Mouse (Mus musculus) thymus, adult 2 months (tissue): Measurements from ENCODE around the gene Smarca4. TPM values are rescaled to one million over a fixed set of nuclear protein-coding genes. Genes with fewer than 3 reads are reported as not detected.

Experiments
- DNase-seq: peaks from one replicate; pipeline ENCODE4 v3.0.0; 2021
- H3K27ac ChIP-seq: fragments of 200-500 bp; 2 replicates; pipeline ENCODE4 v1.5.1; 2012; ENCODE audit warnings: low read length, control low read depth; ENCODE audit not compliant: control insufficient read depth, insufficient read depth
- H3K27me3 ChIP-seq: fragments of 200-500 bp; 2 replicates; pipeline ENCODE4 v1.6.1; 2012; ENCODE audit warnings: mild to moderate bottlenecking, low read length, moderate library complexity, mixed read lengths; ENCODE audit not compliant: control insufficient read depth, insufficient read depth
- H3K36me3 ChIP-seq: fragments of 200-500 bp; 2 replicates; pipeline ENCODE4 v1.6.1; 2012; ENCODE audit warnings: mild to moderate bottlenecking, low read length, moderate library complexity; ENCODE audit not compliant: control insufficient read depth, insufficient read depth
- H3K4me1 ChIP-seq: fragments of 200-500 bp; replicated peaks from 2 replicates; pipeline ENCODE4 v1.6.1; 2012; ENCODE audit warnings: low read length; ENCODE audit not compliant: control insufficient read depth, insufficient read depth
- H3K4me3 ChIP-seq: fragments of 200-500 bp; 2 replicates; pipeline ENCODE4 v1.5.1; 2012; ENCODE audit warnings: mild to moderate bottlenecking, low read length, control low read depth, moderate library complexity; ENCODE audit not compliant: control insufficient read depth, insufficient read depth
- CTCF ChIP-seq: fragments of 200-500 bp; IDR thresholded peaks from 2 replicates; pipeline ENCODE4 v1.5.1; 2012; ENCODE audit warnings: mild to moderate bottlenecking, control low read depth, low read length, moderate library complexity, borderline replicate concordance; ENCODE audit not compliant: control insufficient read depth, poor library complexity, insufficient read depth; ENCODE audit errors: extremely low read depth
- POLR2A ChIP-seq: fragments of 200-500 bp; IDR thresholded peaks from 2 replicates; pipeline ENCODE4 v1.6.1; 2012; ENCODE audit warnings: mild to moderate bottlenecking, low read length, control low read depth, moderate library complexity; ENCODE audit not compliant: control insufficient read depth, poor library complexity, insufficient read depth; ENCODE audit errors: extremely low read depth
- WGBS: fragments of 180-500 bp; shearing (Covaris S2); methylation state at CpG from one replicate; pipeline ENCODE4 v1.1.7; 2018; 5-methylcytosine and 5-hydroxymethylcytosine counted together
- polyA plus RNA-seq: library from polyadenylated mRNA; depleted of rRNA; stranded (reverse); fragments of >200 nt; gene quantifications from 2 replicates; pipeline ENCODE4 v1.2.3, GENCODE M21; 2012

Smarca4 gene
- polyA plus RNA-seq, 1 experiment, result 156 TPM

DNA sequence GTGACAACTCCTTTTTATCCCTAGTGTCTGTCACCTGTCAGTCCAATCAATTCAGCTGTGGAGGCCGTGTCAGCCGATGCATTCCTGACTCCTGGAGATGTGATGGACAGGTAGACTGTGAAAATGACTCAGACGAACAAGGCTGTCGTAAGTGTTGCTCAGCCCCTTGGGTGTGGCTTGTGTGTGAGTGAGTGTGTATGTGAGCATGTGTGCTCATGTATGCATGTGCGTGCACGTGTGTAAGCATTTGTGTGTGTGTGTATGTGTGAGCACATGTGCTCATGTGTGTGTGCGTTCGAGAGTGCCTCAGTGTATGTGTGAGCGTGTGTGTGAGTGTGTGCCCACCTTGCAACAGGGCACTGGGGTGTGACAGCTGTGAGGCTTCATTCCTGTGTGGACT is 116.3 kb downstream of the Smarca4 start:
- 80% methylated on average over 9 of the region's 9 CpGs for WGBS
- no peak for DNase-seq
- H3K36me3 ChIP-seq, result peaks cover 3% of the 10 kb centered on the region
- H3K4me1 ChIP-seq, result no peaks in the 10 kb centered on the region
- no peaks in the 10 kb centered on the region for H3K27me3 ChIP-seq
- TF ChIP-seq POLR2A (no peak), CTCF (no peak)
- H3K27ac ChIP-seq, result no peak overlapping the region
- H3K4me3 ChIP-seq, result no peak overlapping the region

- Histone ChIP-seq H3K4me1 (no peaks in the 10 kb centered on the region), H3K4me3 (no peak overlapping the region), H3K27ac (no peak overlapping the region), H3K36me3 (peaks cover 3% of the 10 kb centered on the region), H3K27me3 (no peaks in the 10 kb centered on the region)
- DNase-seq, result no peak
- 97% methylated on average over 17 of the region's 17 CpGs for WGBS
- TF ChIP-seq POLR2A, result no peak
- no peak for TF ChIP-seq CTCF
These were observed 117.5 kb downstream of the Smarca4 start for GRCm38 (mm10) chr9:21733446-21733845.

GRCm38 (mm10) chr9:21733989-21734388 is 118.0 kb downstream of the Smarca4 start:
- Histone ChIP-seq H3K27ac (no peak overlapping the region), H3K4me1 (no peaks in the 10 kb centered on the region), H3K27me3 (no peaks in the 10 kb centered on the region), H3K4me3 (no peak overlapping the region), H3K36me3 (peaks cover 3% of the 10 kb centered on the region)
- DNase-seq, result no peak
- WGBS, result 99% methylated on average over 7 of the region's 7 CpGs
- TF ChIP-seq POLR2A (no peak), CTCF (no peak)

GRCm38 (mm10) chr9:21735126-21735525 is 119.2 kb downstream of the Smarca4 start:
- no peaks in the 10 kb centered on the region for H3K4me1 ChIP-seq
- no peaks in the 10 kb centered on the region for H3K27me3 ChIP-seq
- H3K4me3 ChIP-seq, result no peak overlapping the region
- H3K27ac ChIP-seq, result no peak overlapping the region
- no peak for DNase-seq
- WGBS, result 96% methylated on average over 14 of the region's 14 CpGs
- H3K36me3 ChIP-seq, result peaks cover 3% of the 10 kb centered on the region
- no peak for TF ChIP-seq CTCF
- TF ChIP-seq POLR2A, result no peak

DNA sequence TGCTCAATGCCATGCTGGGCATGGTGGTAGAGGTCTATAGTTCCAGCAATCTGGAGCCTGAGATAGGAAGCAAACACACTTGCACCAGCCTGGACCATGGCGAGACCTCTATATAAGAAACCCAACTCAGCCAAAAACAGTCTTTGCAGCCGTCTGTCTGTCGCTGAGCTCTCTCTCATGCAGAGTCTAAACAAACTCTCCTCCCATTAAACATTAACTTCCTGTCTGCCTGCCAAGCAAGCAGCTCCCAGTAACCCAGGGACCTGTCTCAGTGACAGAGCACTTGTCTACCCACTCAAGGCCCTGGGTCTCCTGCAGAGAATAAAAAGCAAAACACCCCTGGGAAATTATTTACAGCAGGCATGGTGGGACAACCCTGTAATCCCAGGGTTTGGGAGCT is 120.6 kb downstream of the Smarca4 start:
- Histone ChIP-seq H3K27ac (no peak overlapping the region), H3K4me3 (no peak overlapping the region), H3K27me3 (no peaks in the 10 kb centered on the region), H3K4me1 (no peaks in the 10 kb centered on the region), H3K36me3 (peaks cover 3% of the 10 kb centered on the region)
- WGBS, result 89% methylated on average over 3 of the region's 3 CpGs
- no peak for DNase-seq
- TF ChIP-seq CTCF (no peak), POLR2A (no peak)

DNA sequence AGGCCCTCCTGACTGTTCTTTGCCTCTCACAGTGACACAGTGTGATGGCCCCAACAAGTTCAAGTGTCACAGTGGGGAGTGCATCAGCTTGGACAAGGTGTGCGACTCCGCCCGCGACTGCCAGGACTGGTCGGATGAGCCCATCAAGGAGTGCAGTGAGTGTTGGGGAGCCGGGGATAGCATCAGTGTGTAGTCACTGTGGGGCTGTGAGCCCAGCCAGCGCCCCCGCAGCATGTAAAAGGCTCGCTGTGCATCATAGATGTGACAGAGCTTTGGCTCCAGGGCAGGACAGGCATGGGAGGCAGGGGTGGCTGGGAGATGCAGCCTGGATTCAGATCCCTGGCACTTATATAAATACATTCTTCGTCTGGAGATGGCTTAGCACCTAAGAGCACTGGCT is 121.2 kb downstream of the Smarca4 start:
- no peak overlapping the region for H3K27ac ChIP-seq
- no peak for DNase-seq
- WGBS, result 96% methylated on average over 10 of the region's 10 CpGs
- H3K27me3 ChIP-seq, result no peaks in the 10 kb centered on the region
- no peak for TF ChIP-seq POLR2A
- TF ChIP-seq CTCF, result no peak
- no peaks in the 10 kb centered on the region for H3K4me1 ChIP-seq
- peaks cover 3% of the 10 kb centered on the region for H3K36me3 ChIP-seq
- no peak overlapping the region for H3K4me3 ChIP-seq

GRCm38 (mm10) chr9:21738776-21739175 is 122.8 kb downstream of the Smarca4 start:
- Histone ChIP-seq H3K27ac (no peak overlapping the region), H3K27me3 (no peaks in the 10 kb centered on the region), H3K4me3 (no peak overlapping the region), H3K4me1 (no peaks in the 10 kb centered on the region), H3K36me3 (peaks cover 3% of the 10 kb centered on the region)
- 98% methylated on average over 7 of the region's 7 CpGs for WGBS
- TF ChIP-seq POLR2A, result no peak
- TF ChIP-seq CTCF, result no peak
- DNase-seq, result no peak
